Mouse (Mus musculus) CH12.LX (cell line): ENCODE results near the gene Tlr9.

Experiments used
- CHD1 ChIP-seq: IDR thresholded peaks from 2 replicates; pipeline ENCODE4 v1.6.1; 2012; ENCODE audit warnings: low read depth, low read length, improper control_type of control experiment, inconsistent platforms
- CTCF ChIP-seq, 2 experiments: IDR thresholded peaks in 1 of 2; conservative IDR thresholded peaks in 1 of 2; 2 replicates each; pipeline ENCODE4 v1.5.1; 2011 to 2012; ENCODE audit warnings: low read depth in 2 of 2, low read length in 2 of 2, improper control_type of control experiment in 1 of 2, inconsistent platforms in 1 of 2, mild to moderate bottlenecking in 1 of 2, moderate library complexity in 1 of 2
- GABPA ChIP-seq: IDR thresholded peaks from 2 replicates; pipeline ENCODE4 v1.6.1; 2012; ENCODE audit warnings: low read depth, low read length, improper control_type of control experiment, inconsistent platforms; ENCODE audit not compliant: insufficient replicate concordance
- MAFK ChIP-seq: IDR thresholded peaks from 2 replicates; pipeline ENCODE4 v1.6.1; 2011; ENCODE audit warnings: low read length, improper control_type of control experiment; ENCODE audit not compliant: insufficient replicate concordance
- MYC ChIP-seq: IDR thresholded peaks from 2 replicates; pipeline ENCODE4 v1.6.1; 2011; ENCODE audit warnings: low read depth, mild to moderate bottlenecking, improper control_type of control experiment, low read length
- POLR2A ChIP-seq: IDR thresholded peaks from 2 replicates; pipeline ENCODE4 v1.6.1; 2011; ENCODE audit warnings: low read depth, mild to moderate bottlenecking, improper control_type of control experiment, low read length
- ZNF384 ChIP-seq: IDR thresholded peaks from 2 replicates; pipeline ENCODE4 v1.6.1; 2012; ENCODE audit warnings: low read depth, low read length, improper control_type of control experiment, inconsistent platforms

DNA sequence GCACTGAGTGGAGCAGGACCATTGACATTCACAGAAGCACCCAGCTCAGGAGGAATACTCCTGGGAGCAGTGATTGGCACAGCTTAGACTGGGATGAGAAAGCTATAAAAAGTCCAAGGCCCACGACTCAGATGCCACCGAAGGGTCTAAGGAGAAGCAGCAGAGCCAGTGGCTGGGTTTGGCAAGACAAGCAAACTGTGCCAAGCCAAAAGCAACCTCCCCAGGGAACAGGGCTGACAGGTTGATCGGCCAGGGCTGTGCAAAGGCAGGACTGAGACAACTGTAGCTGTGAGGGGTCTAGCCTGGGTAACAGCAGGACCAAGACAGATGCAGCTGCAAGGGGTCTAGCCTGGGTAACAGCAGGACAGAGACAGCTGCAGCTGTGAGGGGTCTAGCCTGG lies 10.6 kb downstream of the Tlr9 start:
- TF ChIP-seq CHD1 (no peak), ZNF384 (no peak), GABPA (no peak), CTCF (conservative IDR thresholded peaks at IDR 0.05 in 1 of 2, IDR thresholded peaks at IDR 0.05 in 1 of 2; ENCODE audit: low read depth in 2 of 2, low read length in 2 of 2) (no peak), MYC (no peak), POLR2A (no peak), MAFK (no peak)
